Mouse (Mus musculus) heart, embryonic 13.5 days (tissue): ENCODE results near the gene Sgpl1. TPM values are rescaled to one million over a fixed set of nuclear protein-coding genes. Genes with fewer than 3 reads are reported as not detected.

ENCODE experiments used
- ATAC-seq: fragments of 200-750 bp; cut with Nextera tagmentation; 2 replicates; pipeline ENCODE4 v1.8.0; 2017; ENCODE audit warnings: moderate TSS enrichment; ENCODE audit not compliant: insufficient number of reproducible peaks, low FRiP score, low TSS enrichment; ENCODE audit errors: extremely low read depth
- H3K27ac ChIP-seq: fragments of 300-500 bp; sonication (generic); replicated peaks from 2 replicates; pipeline ENCODE4 v1.5.1; 2015; ENCODE audit warnings: moderate library complexity, mild to moderate bottlenecking, inconsistent platforms
- H3K27me3 ChIP-seq: fragments of 300-500 bp; sonication (generic); replicated peaks from 2 replicates; pipeline ENCODE4 v1.6.1; 2015; ENCODE audit warnings: mild to moderate bottlenecking, inconsistent platforms
- H3K36me3 ChIP-seq: fragments of 300-500 bp; sonication (generic); 2 replicates; pipeline ENCODE4 v1.6.1; 2015; ENCODE audit warnings: mild to moderate bottlenecking, inconsistent platforms
- H3K4me1 ChIP-seq: fragments of 300-500 bp; sonication (generic); 2 replicates; pipeline ENCODE4 v1.6.1; 2015; ENCODE audit warnings: inconsistent platforms
- H3K4me2 ChIP-seq: fragments of 300-500 bp; sonication (generic); 2 replicates; pipeline ENCODE4 v1.6.1; 2015; ENCODE audit warnings: inconsistent platforms, mild to moderate bottlenecking, moderate library complexity
- H3K4me3 ChIP-seq: fragments of 300-500 bp; sonication (generic); 2 replicates; pipeline ENCODE4 v1.5.1; 2015; ENCODE audit warnings: moderate library complexity, mild to moderate bottlenecking, inconsistent platforms
- H3K9ac ChIP-seq: fragments of 300-500 bp; sonication (generic); 2 replicates; pipeline ENCODE4 v1.6.1; 2015; ENCODE audit warnings: inconsistent platforms, mild to moderate bottlenecking, moderate library complexity
- H3K9me3 ChIP-seq: fragments of 300-500 bp; sonication (generic); 2 replicates; pipeline ENCODE4 v1.6.1; 2016; ENCODE audit warnings: inconsistent platforms
- WGBS: fragments of 180-500 bp; shearing (Covaris S2); methylation state at CpG from one replicate; pipeline ENCODE4 v1.1.7; 2015; ENCODE audit warnings: mixed read lengths; 5-methylcytosine and 5-hydroxymethylcytosine counted together
- polyA plus RNA-seq: library from polyadenylated mRNA; unstranded; fragments of >200 nt; fragmentation: Nextera tagmentation; extraction: Ambion mirVana; gene quantifications from 2 replicates; pipeline ENCODE4 v1.2.1, GENCODE M21; 2015

The Sgpl1 gene
- 26.7 and 29.1 TPM in 2 replicates for polyA plus RNA-seq

GRCm38 (mm10) chr10:61147157-61148040 is at the start of gene Sgpl1:
Gene Sgpl1, minus strand, starts transcription at chr10:61147703.
- peak; percentile 79 for ATAC-seq
- no peaks in the 10 kb centered on the region for H3K9me3 ChIP-seq
- peaks cover 21% of the 10 kb centered on the region for H3K4me1 ChIP-seq
- peak within 1 kb of the TSS; percentile 90 for H3K4me3 ChIP-seq
- peak within 1 kb of the TSS; percentile 96 for H3K27ac ChIP-seq
- WGBS: under 1% methylated on average over 82 of the region's 82 CpGs
- H3K9ac ChIP-seq: peak within 1 kb of the TSS; percentile 98
- peaks cover 5% of the 10 kb centered on the region; the same call in 1 of the 2 replicates for H3K36me3 ChIP-seq
- no peaks in the 10 kb centered on the region for H3K27me3 ChIP-seq
- H3K4me2 ChIP-seq: peak within 1 kb of the TSS; percentile 99

- H3K36me3 ChIP-seq: no peaks in the 10 kb centered on the region
- WGBS: 76% methylated on average over 5 of the region's 5 CpGs
- peaks cover 5% of the 10 kb centered on the region; the same call in 1 of the 2 replicates for H3K27me3 ChIP-seq
- no peak for ATAC-seq
- H3K9ac ChIP-seq: no peak overlapping the region
- no peak overlapping the region for H3K4me3 ChIP-seq
- H3K4me2 ChIP-seq: no peak overlapping the region
- H3K9me3 ChIP-seq: no peaks in the 10 kb centered on the region
- 0 out of 2 replicates have a peak overlapping the region, but pooled peaks have one; percentile 34 for H3K27ac ChIP-seq
- H3K4me1 ChIP-seq: no peaks in the 10 kb centered on the region
Measured at GRCm38 (mm10) chr10:61195718-61196291, 48.3 kb upstream of the Sgpl1 start.

DNA sequence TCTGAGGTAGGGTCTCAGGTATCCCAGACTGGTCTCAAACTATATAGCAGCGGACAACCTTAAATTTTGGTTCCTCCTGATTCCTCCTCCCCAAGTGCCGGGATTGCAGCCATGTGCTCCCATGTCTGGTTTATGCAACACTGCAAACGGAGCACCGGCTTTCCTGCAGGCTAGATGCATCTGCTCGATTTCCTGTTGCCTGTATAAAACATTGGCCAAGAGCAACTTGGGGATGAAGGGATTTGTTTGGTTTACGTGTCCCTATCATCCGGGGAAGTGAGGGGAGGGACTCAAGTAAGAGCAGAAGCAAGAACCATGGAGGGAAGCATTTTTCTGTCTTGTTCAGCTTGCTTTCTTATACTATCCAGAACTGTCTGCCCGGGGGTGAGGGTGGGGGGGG is 47.7 kb upstream of the Sgpl1 start:
- Histone ChIP-seq H3K36me3 (no peaks in the 10 kb centered on the region), H3K27me3 (peaks cover 5% of the 10 kb centered on the region; the same call in 1 of the 2 replicates), H3K4me1 (no peaks in the 10 kb centered on the region), H3K9me3 (no peaks in the 10 kb centered on the region), H3K4me2 (no peak overlapping the region), H3K4me3 (no peak overlapping the region), H3K27ac (0 out of 2 replicates have a peak overlapping the region, but pooled peaks have one; percentile 34), H3K9ac (no peak overlapping the region)
- WGBS: 61% methylated on average over 8 of the region's 8 CpGs
- no peak for ATAC-seq

DNA sequence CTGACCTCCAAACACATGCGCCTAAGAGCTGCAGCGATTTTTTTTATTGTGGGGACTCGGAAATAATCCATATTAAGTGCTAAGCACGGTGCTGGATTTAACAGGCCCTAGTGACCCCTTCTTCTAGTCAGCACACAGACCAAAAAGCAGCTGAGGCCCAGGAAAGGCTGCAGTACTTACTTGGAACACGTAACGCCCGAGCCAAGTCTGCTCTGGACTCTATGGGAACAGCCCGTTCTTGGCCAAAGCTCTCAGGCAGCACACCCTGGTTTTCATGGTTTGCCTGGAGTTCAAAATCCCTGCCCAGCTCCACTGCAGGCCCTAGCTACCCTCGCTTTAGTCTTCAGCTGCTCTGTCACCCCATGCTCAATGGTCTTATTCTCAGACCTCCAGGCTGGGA is 47.1 kb upstream of the Sgpl1 start:
- WGBS: 85% methylated on average over 9 of the region's 9 CpGs
- H3K4me1 ChIP-seq: no peaks in the 10 kb centered on the region
- no peak overlapping the region for H3K9ac ChIP-seq
- peaks cover 5% of the 10 kb centered on the region; the same call in 1 of the 2 replicates for H3K27me3 ChIP-seq
- no peak overlapping the region for H3K4me2 ChIP-seq
- H3K27ac ChIP-seq: no peak overlapping the region
- H3K4me3 ChIP-seq: no peak overlapping the region
- no peaks in the 10 kb centered on the region for H3K36me3 ChIP-seq
- ATAC-seq: no peak
- H3K9me3 ChIP-seq: no peaks in the 10 kb centered on the region

- 51% methylated on average over 3 of the region's 3 CpGs for WGBS
- H3K9ac ChIP-seq: no peak overlapping the region
- peaks cover 20% of the 10 kb centered on the region for H3K27me3 ChIP-seq
- no peak for ATAC-seq
- no peak overlapping the region for H3K4me2 ChIP-seq
- H3K27ac ChIP-seq: no peak overlapping the region
- H3K36me3 ChIP-seq: no peaks in the 10 kb centered on the region
- H3K4me1 ChIP-seq: 0 out of 2 replicates have a peak, but pooled peaks cover 3% of the 10 kb centered on the region
- H3K4me3 ChIP-seq: no peak overlapping the region
- H3K9me3 ChIP-seq: no peaks in the 10 kb centered on the region
Measured at GRCm38 (mm10) chr10:61188010-61188409, 40.5 kb upstream of the Sgpl1 start.

DNA sequence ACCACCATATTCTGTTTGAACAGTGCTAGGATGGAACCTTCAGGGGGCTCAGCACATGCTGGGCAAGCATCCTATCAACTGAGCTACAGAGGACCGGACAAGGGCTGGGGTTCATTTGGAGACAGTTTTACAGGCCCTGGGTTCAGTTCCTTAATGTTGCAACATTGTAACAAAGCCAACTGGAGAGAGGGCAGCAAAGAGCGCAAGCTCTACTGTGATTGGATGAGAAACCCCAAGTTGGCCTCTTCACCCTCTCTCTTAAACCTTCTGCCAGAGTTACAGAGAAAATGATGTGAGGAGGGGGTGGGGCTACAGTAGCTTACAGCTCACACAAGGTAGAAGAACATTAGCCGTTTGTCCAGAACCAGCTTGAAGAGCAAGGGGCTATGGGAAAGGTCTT is 39.5 kb upstream of the Sgpl1 start:
- no peaks in the 10 kb centered on the region for H3K9me3 ChIP-seq
- H3K27ac ChIP-seq: no peak overlapping the region
- H3K36me3 ChIP-seq: no peaks in the 10 kb centered on the region
- 0 out of 2 replicates have a peak, but pooled peaks cover 3% of the 10 kb centered on the region for H3K4me1 ChIP-seq
- no peak overlapping the region for H3K4me3 ChIP-seq
- ATAC-seq: no peak
- H3K4me2 ChIP-seq: no peak overlapping the region
- 67% methylated on average over 3 of the region's 3 CpGs for WGBS
- peaks cover 20% of the 10 kb centered on the region for H3K27me3 ChIP-seq
- 0 out of 2 replicates have a peak overlapping the region, but pooled peaks have one; percentile 14 for H3K9ac ChIP-seq

DNA sequence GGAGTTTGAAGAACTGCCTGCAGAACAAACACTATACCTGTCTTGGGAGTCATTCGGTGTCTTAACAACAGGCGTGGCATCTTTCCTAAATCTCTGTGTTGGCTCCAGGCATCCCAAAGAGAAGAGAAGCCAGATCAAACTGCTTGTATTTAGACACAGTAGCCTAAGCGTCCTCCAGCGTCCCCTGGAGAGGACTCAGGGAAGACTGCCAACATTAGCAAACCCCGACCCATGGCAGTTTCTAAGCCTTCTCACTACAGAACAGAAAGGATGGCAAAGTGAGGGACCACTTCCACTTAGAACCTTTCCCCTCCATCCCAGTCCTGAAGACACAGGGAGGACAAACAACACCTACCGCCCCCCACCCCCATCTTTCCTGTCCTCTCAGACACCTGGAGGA is 32.4 kb upstream of the Sgpl1 start:
- WGBS: 56% methylated on average over 6 of the region's 6 CpGs
- H3K4me2 ChIP-seq: no peak overlapping the region
- H3K27me3 ChIP-seq: peaks cover 63% of the 10 kb centered on the region
- H3K27ac ChIP-seq: no peak overlapping the region
- H3K4me1 ChIP-seq: peaks cover 9% of the 10 kb centered on the region; the same call in 1 of the 2 replicates
- no peaks in the 10 kb centered on the region for H3K9me3 ChIP-seq
- H3K9ac ChIP-seq: no peak overlapping the region
- H3K36me3 ChIP-seq: no peaks in the 10 kb centered on the region
- no peak for ATAC-seq
- H3K4me3 ChIP-seq: no peak overlapping the region

- peaks cover 62% of the 10 kb centered on the region for H3K27me3 ChIP-seq
- no peaks in the 10 kb centered on the region for H3K36me3 ChIP-seq
- ATAC-seq: no peak
- H3K4me1 ChIP-seq: peaks cover 9% of the 10 kb centered on the region; the same call in 1 of the 2 replicates
- no peaks in the 10 kb centered on the region for H3K9me3 ChIP-seq
- no peak overlapping the region for H3K27ac ChIP-seq
- no peak overlapping the region for H3K4me3 ChIP-seq
- H3K4me2 ChIP-seq: no peak overlapping the region
- 71% methylated on average over 8 of the region's 8 CpGs for WGBS
- no peak overlapping the region for H3K9ac ChIP-seq
Measured at GRCm38 (mm10) chr10:61178687-61179086, 31.2 kb upstream of the Sgpl1 start.

GRCm38 (mm10) chr10:61177751-61178150 is 30.2 kb upstream of the Sgpl1 start:
- Histone ChIP-seq H3K36me3 (no peaks in the 10 kb centered on the region), H3K4me3 (no peak overlapping the region), H3K27me3 (peaks cover 59% of the 10 kb centered on the region), H3K4me2 (no peak overlapping the region), H3K9ac (no peak overlapping the region), H3K4me1 (peaks cover 9% of the 10 kb centered on the region; the same call in 1 of the 2 replicates), H3K27ac (no peak overlapping the region), H3K9me3 (no peaks in the 10 kb centered on the region)
- 56% methylated on average over 4 of the region's 4 CpGs for WGBS
- no peak for ATAC-seq

DNA sequence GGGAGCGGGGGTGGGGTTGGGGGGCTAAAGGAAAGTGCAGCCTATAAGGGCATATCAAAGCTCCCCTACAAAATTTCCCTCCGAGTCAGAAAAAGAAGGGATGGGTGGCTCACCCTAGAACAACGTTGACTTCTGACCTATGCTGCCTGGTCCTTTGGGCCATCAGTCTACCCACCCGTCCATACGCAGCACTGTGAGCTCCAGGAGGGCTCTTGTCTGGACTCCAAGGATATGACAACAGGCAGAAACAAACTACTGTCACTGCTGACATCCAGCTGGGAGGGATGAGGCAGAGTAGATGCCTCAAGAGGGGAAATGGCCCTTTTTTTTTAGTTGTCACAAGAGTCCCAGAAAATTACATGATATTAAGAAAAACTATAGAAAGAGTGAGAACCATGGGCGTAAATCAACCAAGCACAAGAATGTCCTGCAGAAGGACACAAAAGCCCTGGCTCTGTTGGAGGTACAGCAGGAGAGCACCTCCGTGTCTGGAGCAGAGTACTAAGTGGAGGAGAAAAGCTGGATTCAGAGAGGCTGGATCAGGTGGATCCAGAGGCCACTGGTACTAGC is 28.8 kb upstream of the Sgpl1 start:
- no peak overlapping the region for H3K27ac ChIP-seq
- peaks cover 61% of the 10 kb centered on the region for H3K27me3 ChIP-seq
- peak overlapping the region; percentile 40; the same call in 1 of the 2 replicates for H3K9ac ChIP-seq
- peaks cover 9% of the 10 kb centered on the region; the same call in 1 of the 2 replicates for H3K4me1 ChIP-seq
- H3K9me3 ChIP-seq: no peaks in the 10 kb centered on the region
- peak overlapping the region; percentile 20; the same call in 1 of the 2 replicates for H3K4me3 ChIP-seq
- H3K4me2 ChIP-seq: peak overlapping the region; percentile 57
- WGBS: 46% methylated on average over 7 of the region's 7 CpGs
- no peak for ATAC-seq
- no peaks in the 10 kb centered on the region for H3K36me3 ChIP-seq
